8 mouse cellular contexts compared by ENCODE assay signal in genomic region chr13:39011696-39012095, GRCm38 (mm10). TPM values are rescaled to one million over a fixed set of nuclear protein-coding genes. Genes with fewer than 3 reads are reported as not detected.
DNase-seq lines count a peak whose midpoint lies in the region; ATAC-seq and TF ChIP-seq lines count a peak whose summit lies in the region.

No protein-coding gene starts in this region.

- no peak for TF ChIP-seq POLR2A in bone marrow macrophage, adult 2 months (IDR thresholded peaks at IDR 0.05; ENCODE audit: borderline replicate concordance, low read depth, low read length)

- H3K9me3 ChIP-seq in heart, embryonic 12.5 days (replicated peaks), result no peaks in the 10 kb centered on the region
- no peaks in the 10 kb centered on the region for H3K9me3 ChIP-seq in kidney, embryonic 16.5 days (ENCODE audit: low read length)
- H3K9me3 ChIP-seq in stomach, embryonic 16.5 days (replicated peaks; ENCODE audit: control insufficient read depth, low read length), result no peaks in the 10 kb centered on the region

- 0 out of 2 replicates have a peak, but pooled peaks have one; percentile 39 for ATAC-seq in erythroid progenitor cell, adult 5-6 weeks (replicated peaks; ENCODE audit: low FRiP score, poor library complexity, severe bottlenecking)
- ATAC-seq in heart, embryonic 12.5 days (ENCODE audit: insufficient number of reproducible peaks, low FRiP score), result peak; percentile 33; the same call in 1 of the 2 replicates
- ATAC-seq in kidney, embryonic 16.5 days (ENCODE audit: low FRiP score, low TSS enrichment), result peak; percentile 86
- ATAC-seq in stomach, embryonic 16.5 days (ENCODE audit: insufficient read depth, low FRiP score), result peak; percentile 37

- peak overlapping the region; percentile 36; the same call in 1 of the 2 replicates for H3K9ac ChIP-seq in heart, embryonic 12.5 days
- peak overlapping the region; percentile 48; the same call in 1 of the 2 replicates for H3K9ac ChIP-seq in kidney, embryonic 16.5 days (replicated peaks; ENCODE audit: low read length)
- H3K9ac ChIP-seq in stomach, embryonic 16.5 days (ENCODE audit: low read length), result no peak overlapping the region

- peak; percentile 56 to 57 for DNase-seq in B cell, adult 2 months
- peak; percentile 73 for DNase-seq in liver
- peak; percentile 13 to 37 for DNase-seq in natural killer cell, adult 2 months (ENCODE audit: low spot score in 2 of 2)

- H3K36me3 ChIP-seq in heart, embryonic 12.5 days, result no peaks in the 10 kb centered on the region
- no peaks in the 10 kb centered on the region for H3K36me3 ChIP-seq in kidney, embryonic 16.5 days (ENCODE audit: insufficient read depth, low read length)
- no peaks in the 10 kb centered on the region for H3K36me3 ChIP-seq in stomach, embryonic 16.5 days (ENCODE audit: control insufficient read depth, insufficient read depth, low read length)

- peak overlapping the region; percentile 67 for H3K4me2 ChIP-seq in heart, embryonic 12.5 days
- H3K4me2 ChIP-seq in kidney, embryonic 16.5 days (replicated peaks; ENCODE audit: low read depth, low read length), result peak overlapping the region; percentile 42
- H3K4me2 ChIP-seq in stomach, embryonic 16.5 days (ENCODE audit: low read depth, low read length), result peak overlapping the region; percentile 46

- no peaks in the 10 kb centered on the region; the same call in 1 of the 2 replicates for H3K4me1 ChIP-seq in bone marrow macrophage, adult 2 months (ENCODE audit: control insufficient read depth, insufficient read depth, low read length)
- H3K4me1 ChIP-seq in heart, embryonic 12.5 days (replicated peaks), result peaks cover 6% of the 10 kb centered on the region
- no peaks in the 10 kb centered on the region for H3K4me1 ChIP-seq in kidney, embryonic 16.5 days (ENCODE audit: insufficient read depth, low read length)
- no peaks in the 10 kb centered on the region for H3K4me1 ChIP-seq in stomach, embryonic 16.5 days (ENCODE audit: control insufficient read depth, insufficient read depth, low read length)

- no peaks in the 10 kb centered on the region for H3K27me3 ChIP-seq in heart, embryonic 12.5 days (replicated peaks)
- no peaks in the 10 kb centered on the region for H3K27me3 ChIP-seq in kidney, embryonic 16.5 days (ENCODE audit: insufficient read depth, low read length)
- no peaks in the 10 kb centered on the region for H3K27me3 ChIP-seq in stomach, embryonic 16.5 days (ENCODE audit: control insufficient read depth, insufficient read depth, low read length)

- H3K4me3 ChIP-seq in bone marrow macrophage, adult 2 months (ENCODE audit: insufficient read depth, low read length), result no peak overlapping the region
- H3K4me3 ChIP-seq in heart, embryonic 12.5 days, result peak overlapping the region; percentile 30; the same call in 1 of the 2 replicates
- H3K4me3 ChIP-seq in kidney, embryonic 16.5 days (ENCODE audit: low read length), result 0 out of 2 replicates have a peak overlapping the region, but pooled peaks have one; percentile 15
- H3K4me3 ChIP-seq in stomach, embryonic 16.5 days (replicated peaks; ENCODE audit: low read length), result no peak overlapping the region

- WGBS in heart, embryonic 12.5 days, result 4% methylated on average over 8 of the region's 8 CpGs
- 2% methylated on average over 8 of the region's 8 CpGs for WGBS in kidney, embryonic 16.5 days
- WGBS in stomach, embryonic 16.5 days, result 4% methylated on average over 8 of the region's 8 CpGs

- no peak overlapping the region for H3K27ac ChIP-seq in bone marrow macrophage, adult 2 months (ENCODE audit: insufficient read depth, low read depth, low read length)
- H3K27ac ChIP-seq in heart, embryonic 12.5 days (ENCODE audit: poor library complexity, severe bottlenecking), result peak overlapping the region; percentile 47; the same call in 1 of the 2 replicates
- H3K27ac ChIP-seq in kidney, embryonic 16.5 days (ENCODE audit: low read length), result no peak overlapping the region
- H3K27ac ChIP-seq in stomach, embryonic 16.5 days (ENCODE audit: low read length), result no peak overlapping the region

- peak; percentile 82 for TF ChIP-seq CTCF in bone marrow macrophage, adult 2 months (IDR thresholded peaks at IDR 0.05; ENCODE audit: low read depth, low read length)

RNA-seq across cellular contexts. Expression of gene Slc35b3, which starts 51.0 kb away (rescaled TPM):
- polyA plus RNA-seq in bone marrow macrophage, adult 2 months (2012; ENCODE audit: insufficient read depth, insufficient read length, missing spikeins), result 18.9 and 24.9 TPM in 2 replicates
- total RNA-seq in erythroid progenitor cell, adult 5-6 weeks (2015; ENCODE audit: low replicate concordance), result 13.3 and 23.1 TPM in 2 replicates
- 6.7 and 7.2 TPM in 2 replicates for total RNA-seq in erythroid progenitor cell, adult 5-6 weeks (2017; ENCODE audit: low replicate concordance)
- 25.0 and 26.8 TPM in 2 replicates for polyA plus RNA-seq in heart, embryonic 12.5 days (2016; fragmentation: Nextera tagmentation; extraction: Ambion mirVana)
- 47.7 and 49.0 TPM in 2 replicates for polyA plus RNA-seq in kidney, embryonic 16.5 days (2015; fragmentation: Nextera tagmentation; extraction: Ambion mirVana)
- polyA plus RNA-seq in stomach, embryonic 16.5 days (2015; fragmentation: Nextera tagmentation; extraction: Ambion mirVana), result 40.9 and 42.4 TPM in 2 replicates

Comparison
In these comparisons a context has a peak if more than half of its experiments do, and no peak if none do; other contexts are left out.
1. H3K4me3 ChIP-seq: peak in heart, embryonic 12.5 days (single experiment) and kidney, embryonic 16.5 days (single experiment); none in bone marrow macrophage, adult 2 months (single experiment) and stomach, embryonic 16.5 days (single experiment).
2. ATAC-seq: peak in every context shown above with its lines; median percentile 86 in kidney, embryonic 16.5 days; 39 in erythroid progenitor cell, adult 5-6 weeks; 37 in stomach, embryonic 16.5 days; 33 in heart, embryonic 12.5 days.
3. Peak in every context shown above with its lines, with median percentiles within 50 percentile points of each other: DNase-seq and H3K4me2 ChIP-seq.